Mouse (Mus musculus) hindbrain, postnatal 0 days (tissue): ENCODE measurements around the gene Tecpr2. TPM values are rescaled to one million over a fixed set of nuclear protein-coding genes. Genes with fewer than 3 reads are reported as not detected.

ENCODE experiments used
- ATAC-seq: fragments of 200-750 bp; cut with Nextera tagmentation; 2 replicates; pipeline ENCODE4 v1.8.0; 2017; ENCODE audit warnings: mild to moderate bottlenecking, moderate TSS enrichment, moderate library complexity
- DNase-seq: peaks from one replicate; pipeline ENCODE4 v3.0.0-alpha.2; 2015; ENCODE audit warnings: low spot score
- H3K27ac ChIP-seq: fragments of 300-500 bp; sonication (generic); 2 replicates; pipeline ENCODE4 v1.5.1; 2014; ENCODE audit warnings: mild to moderate bottlenecking
- H3K27me3 ChIP-seq: fragments of 300-500 bp; sonication (generic); 2 replicates; pipeline ENCODE4 v1.6.1; 2014; ENCODE audit warnings: low read length, mixed read lengths; ENCODE audit not compliant: insufficient read depth
- H3K36me3 ChIP-seq: fragments of 300-500 bp; sonication (generic); 2 replicates; pipeline ENCODE4 v1.6.1; 2014; ENCODE audit warnings: low read length, mixed read lengths; ENCODE audit not compliant: insufficient read depth
- H3K4me1 ChIP-seq: fragments of 300-500 bp; sonication (generic); 2 replicates; pipeline ENCODE4 v1.6.1; 2014; ENCODE audit warnings: antibody characterized with exemption, low read length, mixed read lengths; ENCODE audit not compliant: insufficient read depth
- H3K4me2 ChIP-seq: fragments of 300-500 bp; sonication (generic); 2 replicates; pipeline ENCODE4 v1.6.1; 2014; ENCODE audit warnings: low read depth, mild to moderate bottlenecking, low read length, moderate library complexity, mixed read lengths
- H3K4me3 ChIP-seq: fragments of 300-500 bp; sonication (generic); 2 replicates; pipeline ENCODE4 v1.5.1; 2014; ENCODE audit warnings: low read length
- H3K9ac ChIP-seq: fragments of 300-500 bp; sonication (generic); replicated peaks from 2 replicates; pipeline ENCODE4 v1.6.1; 2014; ENCODE audit warnings: mild to moderate bottlenecking, low read length, moderate library complexity, mixed read lengths
- H3K9me3 ChIP-seq: fragments of 300-500 bp; sonication (generic); 2 replicates; pipeline ENCODE4 v1.6.1; 2016; ENCODE audit warnings: low read length, mixed read lengths
- CTCF ChIP-seq: IDR thresholded peaks from 2 replicates; pipeline ENCODE4 v1.5.1; 2016; ENCODE audit warnings: antibody characterized with exemption, control low read depth, low read depth
- WGBS: fragments of 180-500 bp; shearing (Covaris S2); extraction: QIAGEN DNeasy Blood & Tissue Kit; methylation state at CpG from one replicate; pipeline ENCODE4 v1.1.7; 2014; 5-methylcytosine and 5-hydroxymethylcytosine counted together
- polyA plus RNA-seq: library from polyadenylated mRNA; unstranded; fragments of >200 nt; fragmentation: Nextera tagmentation; extraction: Ambion mirVana; gene quantifications from 2 replicates; pipeline ENCODE4 v1.2.1, GENCODE M21; 2015
- total RNA-seq: library from RNA; depleted of rRNA; stranded (reverse); fragments of >200 nt; gene quantifications from 2 replicates; pipeline ENCODE4 v1.2.3, GENCODE M21; 2014

The Tecpr2 gene
- total and polyA plus RNA-seq, 2 experiments from 2014 or later: 4.3 to 24.1 TPM

- H3K9ac ChIP-seq: no peak overlapping the region
- no peaks in the 10 kb centered on the region; the same call in 1 of the 2 replicates for H3K36me3 ChIP-seq
- no peak overlapping the region for H3K27ac ChIP-seq
- 88% methylated on average over 4 of the region's 4 CpGs for WGBS
- no peak overlapping the region for H3K4me2 ChIP-seq
- no peak for TF ChIP-seq CTCF
- H3K27me3 ChIP-seq: no peaks in the 10 kb centered on the region
- H3K9me3 ChIP-seq: no peaks in the 10 kb centered on the region
- H3K4me1 ChIP-seq: no peaks in the 10 kb centered on the region
- DNase-seq (no peak), ATAC-seq (no peak)
- H3K4me3 ChIP-seq: no peak overlapping the region
Observed at GRCm38 (mm10) chr12:110975838-110976468, 86.9 kb downstream of the Tecpr2 start.

- Histone ChIP-seq H3K4me3 (no peak overlapping the region), H3K4me1 (no peaks in the 10 kb centered on the region), H3K27ac (no peak overlapping the region), H3K36me3 (no peaks in the 10 kb centered on the region; the same call in 1 of the 2 replicates), H3K4me2 (no peak overlapping the region), H3K9me3 (no peaks in the 10 kb centered on the region), H3K27me3 (no peaks in the 10 kb centered on the region), H3K9ac (no peak overlapping the region)
- no peak for TF ChIP-seq CTCF
- 94% methylated on average over 59 of the region's 60 CpGs for WGBS
- DNase-seq (no peak), ATAC-seq (no peak)
Observed at GRCm38 (mm10) chr12:110976589-110977344, 87.7 kb downstream of the Tecpr2 start.

- H3K9ac ChIP-seq: no peak overlapping the region
- no peak overlapping the region; the same call in 1 of the 2 replicates for H3K4me2 ChIP-seq
- no peak overlapping the region for H3K27ac ChIP-seq
- H3K27me3 ChIP-seq: no peaks in the 10 kb centered on the region
- H3K36me3 ChIP-seq: no peaks in the 10 kb centered on the region; the same call in 1 of the 2 replicates
- H3K9me3 ChIP-seq: no peaks in the 10 kb centered on the region
- H3K4me1 ChIP-seq: no peaks in the 10 kb centered on the region
- no peak overlapping the region for H3K4me3 ChIP-seq
- ATAC-seq (no peak), DNase-seq (no peak)
- no peak for TF ChIP-seq CTCF
- 97% methylated on average over 18 of the region's 18 CpGs for WGBS
Observed at GRCm38 (mm10) chr12:110977345-110977733, 88.3 kb downstream of the Tecpr2 start.

- 38% methylated on average over 14 of the region's 14 CpGs for WGBS
- ATAC-seq (no peak), DNase-seq (no peak)
- TF ChIP-seq CTCF: no peak
- Histone ChIP-seq H3K36me3 (no peaks in the 10 kb centered on the region; the same call in 1 of the 2 replicates), H3K9ac (peak overlapping the region; percentile 88), H3K4me3 (peak overlapping the region; percentile 83), H3K4me1 (no peaks in the 10 kb centered on the region), H3K27ac (no peak overlapping the region), H3K9me3 (no peaks in the 10 kb centered on the region), H3K4me2 (peak overlapping the region; percentile 95), H3K27me3 (no peaks in the 10 kb centered on the region)
Observed at GRCm38 (mm10) chr12:110977896-110978606, 89.0 kb downstream of the Tecpr2 start.

- no peak for TF ChIP-seq CTCF
- peak; percentile 93 for DNase-seq
- Histone ChIP-seq H3K9me3 (no peaks in the 10 kb centered on the region), H3K4me3 (peak within 1 kb of the TSS; percentile 83), H3K9ac (peak within 1 kb of the TSS; percentile 88), H3K4me1 (no peaks in the 10 kb centered on the region), H3K4me2 (peak within 1 kb of the TSS; percentile 95), H3K27me3 (no peaks in the 10 kb centered on the region), H3K36me3 (no peaks in the 10 kb centered on the region; the same call in 1 of the 2 replicates), H3K27ac (peak within 1 kb of the TSS; percentile 62; the same call in 1 of the 2 replicates)
- ATAC-seq: peak; percentile 97
- under 1% methylated on average over 89 of the region's 90 CpGs for WGBS
Observed at GRCm38 (mm10) chr12:110978607-110979406, 89.7 kb downstream of the Tecpr2 start, which contains the start of gene Ankrd9. Gene Ankrd9, minus strand, starts transcription at chr12:110979040.

GRCm38 (mm10) chr12:110979808-110980207 lies 90.7 kb downstream of the Tecpr2 start:
- Histone ChIP-seq H3K36me3 (no peaks in the 10 kb centered on the region; the same call in 1 of the 2 replicates), H3K9ac (no peak overlapping the region), H3K27ac (no peak overlapping the region), H3K4me3 (no peak overlapping the region), H3K4me2 (no peak overlapping the region), H3K27me3 (no peaks in the 10 kb centered on the region), H3K9me3 (no peaks in the 10 kb centered on the region), H3K4me1 (no peaks in the 10 kb centered on the region)
- 71% methylated on average over 3 of the region's 3 CpGs for WGBS
- DNase-seq: no peak
- TF ChIP-seq CTCF: no peak
- no peak for ATAC-seq
